Mouse (Mus musculus): ENCODE measurements around the gene Clec11a. TPM values are rescaled to one million over a fixed set of nuclear protein-coding genes. Genes with fewer than 3 reads are reported as not detected.

Clec11a gene
- 0.67 TPM for total RNA-seq (2023)

DNA sequence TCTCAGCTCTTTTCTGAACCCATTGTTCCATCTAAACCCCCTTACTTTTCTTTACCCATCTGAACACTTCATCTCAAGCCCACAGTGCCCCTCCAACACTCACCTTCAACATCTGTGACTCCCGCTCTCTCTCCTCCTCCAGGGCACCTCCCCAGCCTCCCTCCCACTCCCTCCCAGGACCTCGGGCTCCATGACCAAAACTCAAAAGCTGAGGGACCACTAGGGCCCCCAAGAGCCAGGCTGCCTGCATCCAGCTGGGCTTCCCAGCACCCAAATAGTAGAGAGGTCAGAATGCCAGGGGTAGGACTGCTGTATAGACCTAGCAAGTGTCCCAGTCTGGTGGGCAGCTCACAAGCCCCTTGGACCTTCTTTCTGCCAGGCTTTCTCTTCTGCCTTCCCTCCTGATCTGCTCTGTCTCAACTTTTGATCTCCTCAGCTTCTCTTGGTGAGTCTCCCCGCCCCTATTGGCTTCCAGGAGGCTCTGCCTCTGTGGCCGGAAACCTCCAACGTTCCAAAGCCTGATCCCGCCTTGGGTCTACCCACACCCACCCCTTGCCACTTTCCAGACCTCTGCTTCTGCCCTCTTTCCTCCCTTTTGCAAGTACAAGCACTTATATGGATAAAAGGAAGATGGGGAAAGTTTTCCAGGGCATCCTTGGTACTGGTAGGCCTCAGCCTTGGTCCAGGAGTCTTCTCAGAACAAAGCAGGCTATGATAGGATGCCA is at the start of gene Clec11a:
Gene Clec11a, minus strand, starts transcription at position 387 of the 725 bp plus-strand sequence.

GRCm38 (mm10) chr7:44309475-44310284 is 3.0 kb upstream of the Clec11a start, which contains the start of gene Shank1:
Gene Shank1 (plus strand): TSS chr7:44310253.

DNA sequence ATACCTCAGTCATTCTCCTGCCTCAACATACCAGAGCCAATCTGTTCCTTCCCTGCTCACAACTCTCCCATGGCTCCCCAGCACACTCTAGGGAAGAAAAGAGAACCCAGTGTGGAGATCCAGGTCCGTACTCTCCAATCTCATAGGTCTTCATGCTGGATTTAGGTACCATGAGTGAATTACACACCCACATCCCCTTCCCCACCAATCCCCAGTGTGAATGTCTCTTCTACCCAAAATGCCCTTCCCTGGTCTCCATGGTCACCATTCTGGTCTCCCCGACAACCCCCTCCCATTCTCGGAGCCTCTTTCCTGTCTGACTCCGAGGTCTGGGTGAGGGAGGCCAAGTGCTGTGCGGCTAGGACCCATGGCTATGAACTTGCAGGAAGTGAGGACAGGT is 45.6 kb downstream of the Clec11a start, which contains the start of gene Gm15517:
Gene Gm15517, plus strand, starts transcription at position 301 of the 400 bp plus-strand sequence.

DNA sequence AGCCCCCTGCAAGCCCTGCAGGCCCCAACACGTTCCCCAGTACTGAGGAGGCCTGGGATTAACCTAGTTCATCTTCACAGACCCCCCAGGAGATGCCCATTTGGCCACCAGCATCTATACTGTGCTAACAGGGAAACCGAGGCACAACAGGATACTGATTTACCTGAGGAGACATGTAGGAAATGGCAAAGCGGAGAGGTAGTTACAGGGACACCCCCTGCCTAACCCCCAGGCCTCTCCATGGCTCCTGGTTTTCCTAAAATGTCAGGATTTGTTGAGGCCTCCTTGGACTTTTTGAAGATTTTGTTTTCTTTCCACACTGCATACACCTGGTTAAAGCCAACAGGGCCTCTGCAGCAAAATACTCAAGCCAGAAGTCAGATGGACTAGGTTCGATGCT is 49.4 kb downstream of the Clec11a start, which contains the start of gene Acp4:
Gene Acp4, minus strand, starts transcription at position 101 of the 400 bp plus-strand sequence.

Other genes with a start within 250 kb of the Clec11a start
- not detected for gene Klk1b21, start 204.6 kb downstream of the Clec11a start, total RNA-seq (2023)
- gene Klk1b22, start 194.2 kb downstream of the Clec11a start, total RNA-seq (2023) = not detected
- gene Klk1b16, start 170.1 kb downstream of the Clec11a start, total RNA-seq (2023) = not detected
- gene Klk1b24, start 118.7 kb downstream of the Clec11a start, total RNA-seq (2023) = not detected
- gene Klk1b3, start 108.7 kb downstream of the Clec11a start, total RNA-seq (2023) = not detected
- not detected for gene Klk1b4, start 99.5 kb downstream of the Clec11a start, total RNA-seq (2023)
- gene Klk1b5, start 91.0 kb downstream of the Clec11a start, total RNA-seq (2023) = not detected
- gene Klk1, start 81.5 kb downstream of the Clec11a start, total RNA-seq (2023) = 0.82 TPM
- not detected for gene Gm36864, start 70.7 kb downstream of the Clec11a start, total RNA-seq (2023)
- 3.3 TPM for gene 1700028J19Rik, start 60.2 kb downstream of the Clec11a start, total RNA-seq (2023)
- gene 2410002F23Rik, start 60.2 kb downstream of the Clec11a start, total RNA-seq (2023) = 214 TPM
- gene Acp4, start 49.5 kb downstream of the Clec11a start, total RNA-seq (2023) = not detected
- gene Gm15517, start 45.5 kb downstream of the Clec11a start, total RNA-seq (2023) = not detected
- 3.0 TPM for gene Shank1, start 3.4 kb upstream of the Clec11a start, total RNA-seq (2023)
- not detected for gene Syt3, start 77.2 kb upstream of the Clec11a start, total RNA-seq (2023)
- gene 1700008O03Rik, start 78.9 kb upstream of the Clec11a start, total RNA-seq (2023) = not detected
- gene Lrrc4b, start 122.1 kb upstream of the Clec11a start, total RNA-seq (2023) = not detected
- gene Aspdh, start 158.5 kb upstream of the Clec11a start, total RNA-seq (2023) = not detected
- gene Josd2, start 161.1 kb upstream of the Clec11a start, total RNA-seq (2023) = 47.6 TPM
- 80.4 TPM for gene Emc10, start 189.6 kb upstream of the Clec11a start, total RNA-seq (2023)
- 6.6 TPM for gene Fam71e1, start 189.7 kb upstream of the Clec11a start, total RNA-seq (2023)
- 1.7 TPM for gene Mybpc2, start 217.8 kb upstream of the Clec11a start, total RNA-seq (2023)
- gene Spib, start 225.2 kb upstream of the Clec11a start, total RNA-seq (2023) = 25.1 TPM
- gene Pold1, start 241.9 kb upstream of the Clec11a start, total RNA-seq (2023) = 41.4 TPM
- 291 TPM for gene Nr1h2, start 247.0 kb upstream of the Clec11a start, total RNA-seq (2023)

Measured in CD4-positive naive resting alpha-beta T cell, adult 76 days (primary cell).